Mouse (Mus musculus) liver, adult 2 months (tissue): ENCODE measurements around the gene Lrrd1. TPM values are rescaled to one million over a fixed set of nuclear protein-coding genes. Genes with fewer than 3 reads are reported as not detected.

ENCODE experiments used
- DNase-seq: peaks from one replicate; pipeline ENCODE4 v3.0.0-alpha.2; 2011; ENCODE audit warnings: low read depth, low spot score; ENCODE audit errors: extremely low read depth
- H3K27ac ChIP-seq: fragments of 200-500 bp; replicated peaks from 2 replicates; pipeline ENCODE4 v1.5.1; 2012; ENCODE audit warnings: low read depth, mild to moderate bottlenecking, control low read depth, inconsistent platforms, low read length; ENCODE audit not compliant: insufficient read depth
- H3K27me3 ChIP-seq: fragments of 200-500 bp; 2 replicates; pipeline ENCODE4 v1.6.1; 2012; ENCODE audit warnings: mild to moderate bottlenecking, moderate library complexity, low read length, inconsistent platforms; ENCODE audit not compliant: control insufficient read depth, insufficient read depth
- H3K36me3 ChIP-seq: fragments of 200-500 bp; 2 replicates; pipeline ENCODE4 v1.6.1; 2012; ENCODE audit warnings: low read length, inconsistent platforms; ENCODE audit not compliant: control insufficient read depth, insufficient read depth
- H3K4me1 ChIP-seq: fragments of 200-500 bp; 2 replicates; pipeline ENCODE4 v1.6.1; 2011; ENCODE audit warnings: low read length; ENCODE audit not compliant: control insufficient read depth, insufficient read depth
- H3K4me3 ChIP-seq: fragments of 200-500 bp; 2 replicates; pipeline ENCODE4 v1.5.1; 2011; ENCODE audit warnings: low read depth, mild to moderate bottlenecking, control low read depth, low read length, moderate library complexity; ENCODE audit not compliant: insufficient read depth
- H3K79me2 ChIP-seq: fragments of 200-500 bp; 2 replicates; pipeline ENCODE4 v1.6.1; 2012; ENCODE audit warnings: inconsistent platforms, mild to moderate bottlenecking, low read length, moderate library complexity; ENCODE audit not compliant: control insufficient read depth, insufficient read depth
- H3K9ac ChIP-seq: fragments of 200-500 bp; 2 replicates; pipeline ENCODE4 v1.6.1; 2012; ENCODE audit warnings: low read depth, mild to moderate bottlenecking, control low read depth, inconsistent platforms, low read length
- CTCF ChIP-seq: fragments of 200-500 bp; IDR thresholded peaks from 2 replicates; pipeline ENCODE4 v1.5.1; 2011; ENCODE audit warnings: low read depth, low read length, control low read depth
- POLR2A ChIP-seq: fragments of 200-500 bp; IDR thresholded peaks from 2 replicates; pipeline ENCODE4 v1.6.1; 2011; ENCODE audit warnings: low read length, control low read depth; ENCODE audit not compliant: insufficient read depth; ENCODE audit errors: extremely low read depth
- WGBS: fragments of 180-500 bp; shearing (Covaris S2); methylation state at CpG from one replicate; pipeline ENCODE4 v1.1.7; 2018; 5-methylcytosine and 5-hydroxymethylcytosine counted together
- polyA plus RNA-seq: library from polyadenylated mRNA; depleted of rRNA; stranded (reverse); fragments of >200 nt; gene quantifications from 2 replicates; pipeline ENCODE4 v1.2.3, GENCODE M21; 2012; rRNA removed
- total RNA-seq: library from RNA; depleted of rRNA; stranded (reverse); fragments of >200 nt; gene quantifications from 2 replicates; pipeline ENCODE4 v1.2.3, GENCODE M21; 2014; rRNA removed

Lrrd1 gene
- total and polyA plus RNA-seq, 2 experiments, result 0.20 TPM; not detected in 1

GRCm38 (mm10) chr5:3905471-3905870 is 60.5 kb downstream of the Lrrd1 start:
- Histone ChIP-seq H3K4me3 (no peak overlapping the region), H3K27ac (no peak overlapping the region), H3K36me3 (no peaks in the 10 kb centered on the region), H3K4me1 (no peaks in the 10 kb centered on the region), H3K9ac (no peak overlapping the region), H3K79me2 (no peaks in the 10 kb centered on the region), H3K27me3 (no peaks in the 10 kb centered on the region)
- TF ChIP-seq POLR2A (no peak), CTCF (no peak)
- WGBS, result 66% methylated on average over 2 of the region's 2 CpGs
- no peak for DNase-seq

Other genes starting within 250 kb of the Lrrd1 start
- gene Pex1, start 249.1 kb upstream of the Lrrd1 start, total RNA-seq, result 20.5 and 21.6 TPM in 2 replicates
- gene Pex1, start 249.1 kb upstream of the Lrrd1 start, polyA plus RNA-seq, result 8.8 and 9.0 TPM in 2 replicates
- 6.5 and 7.9 TPM in 2 replicates for gene Rbm48, start 248.6 kb upstream of the Lrrd1 start, total RNA-seq
- gene Rbm48, start 248.6 kb upstream of the Lrrd1 start, polyA plus RNA-seq, result 2.2 and 2.9 TPM in 2 replicates
- gene Tmbim7, start 194.0 kb upstream of the Lrrd1 start, total RNA-seq, result not detected in 2 replicates
- not detected in 2 replicates for gene Tmbim7, start 194.0 kb upstream of the Lrrd1 start, polyA plus RNA-seq
- gene Gatad1, start 188.0 kb upstream of the Lrrd1 start, total RNA-seq, result 59.3 and 63.5 TPM in 2 replicates
- 33.5 and 41.0 TPM in 2 replicates for gene Gatad1, start 188.0 kb upstream of the Lrrd1 start, polyA plus RNA-seq
- 15.9 and 16.0 TPM in 2 replicates for gene Ankib1, start 42.2 kb upstream of the Lrrd1 start, total RNA-seq
- gene Ankib1, start 42.2 kb upstream of the Lrrd1 start, polyA plus RNA-seq, result 4.0 and 4.4 TPM in 2 replicates
- 15.0 and 16.0 TPM in 2 replicates for gene Krit1, start 42.0 kb upstream of the Lrrd1 start, total RNA-seq
- gene Krit1, start 42.0 kb upstream of the Lrrd1 start, polyA plus RNA-seq, result 3.1 and 4.3 TPM in 2 replicates
- gene Mterf1a, start 48.8 kb downstream of the Lrrd1 start, total RNA-seq, result 2.3 and 4.9 TPM in 2 replicates
- 0.51 and 0.57 TPM in 2 replicates for gene Mterf1a, start 48.8 kb downstream of the Lrrd1 start, polyA plus RNA-seq
- gene Akap9, start 82.9 kb downstream of the Lrrd1 start, total RNA-seq, result 37.7 and 45.9 TPM in 2 replicates
- gene Akap9, start 82.9 kb downstream of the Lrrd1 start, polyA plus RNA-seq, result 3.0 and 4.7 TPM in 2 replicates